Mouse (Mus musculus): ENCODE measurements at regions not wholly inside any gene's neighbourhood (a gene's known extent, or its start where the extent isn't known, plus 50 kb on each side); places are given as distances from the start of the nearest gene placed in this dataset.
A peak's percentile ranks its signal among the peaks of the same experiment; 100 is the strongest.

DNA sequence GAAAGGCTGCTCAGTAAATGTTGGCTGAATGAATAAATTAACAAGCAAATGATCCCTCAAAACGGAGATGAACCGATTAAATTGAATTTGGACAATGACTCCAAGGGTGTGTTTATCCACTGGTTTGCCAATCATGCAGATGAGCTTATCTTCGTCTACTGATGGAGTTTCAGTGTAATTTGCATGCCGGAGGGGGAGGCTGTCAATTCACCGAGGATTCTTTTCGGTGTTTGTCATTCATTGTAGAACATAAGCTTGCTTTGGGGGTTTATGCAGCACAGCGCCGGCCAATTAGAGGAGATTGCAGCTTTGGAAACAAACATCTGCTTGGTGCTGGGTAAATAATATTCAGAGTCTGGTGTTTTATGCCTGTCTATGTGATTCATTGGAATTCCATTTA lies 132.7 kb downstream of the Otoa start:
- DNase-seq (ENCODE audit: low spot score in 2 of 2), result no peak
- intact Hi-C loops (cut with DNase I), result no loop called here

DNA sequence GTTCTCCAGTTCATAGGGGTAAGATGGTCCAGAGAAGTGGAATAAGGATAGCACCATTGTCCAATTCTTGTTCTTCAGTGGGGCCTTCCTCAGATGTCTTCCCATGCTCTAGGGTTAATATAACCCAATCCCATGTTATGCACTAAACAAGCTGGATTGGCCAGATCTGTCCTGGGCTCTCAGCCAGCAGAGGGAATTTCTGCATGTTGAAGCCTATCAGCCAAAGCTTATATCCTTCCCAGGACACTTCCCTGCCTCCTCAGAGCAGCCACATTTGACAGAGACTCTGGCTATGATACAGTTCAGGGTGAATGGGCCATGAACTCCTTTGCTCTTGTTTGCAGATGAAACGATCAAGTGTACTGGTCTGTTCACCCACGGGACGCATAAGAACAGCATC lies 133.6 kb downstream of the Otoa start:
- DNase-seq (ENCODE audit: low spot score in 2 of 2), result no peak
- intact Hi-C loops (cut with DNase I), result loop anchor here (1.0 kb wide), 1 partner anchor 20 kb away; no protein-coding TSS in a partner anchor

DNA sequence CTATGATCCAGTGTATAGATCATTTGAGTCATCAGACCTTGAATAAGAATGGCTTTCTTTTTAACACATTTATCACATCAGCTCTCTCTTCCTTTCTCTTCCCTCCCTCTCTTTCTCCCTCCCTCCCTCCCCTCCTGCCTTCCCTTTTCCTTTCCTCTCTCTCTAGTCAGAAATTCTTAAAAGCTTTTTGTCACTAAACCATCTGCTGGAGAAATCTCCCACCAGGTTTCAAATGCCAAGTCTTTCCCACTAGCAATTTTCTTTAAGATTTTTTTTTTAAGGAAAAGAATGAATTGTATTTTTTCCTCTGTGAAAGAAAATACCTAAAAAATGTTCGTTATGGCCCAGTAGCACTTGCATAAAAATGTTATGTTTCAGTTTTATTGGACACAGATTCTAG lies 134.3 kb downstream of the Otoa start:
- intact Hi-C loops (cut with DNase I), result loop anchor here (1.0 kb wide), 1 partner anchor 20 kb away; no protein-coding TSS in a partner anchor
- peak in 1 of 2 experiments; percentile 75 for DNase-seq (ENCODE audit: low spot score in 2 of 2)

- DNase-seq (ENCODE audit: low spot score in 2 of 2), result no peak
- intact Hi-C loops (cut with DNase I), result no loop called here
Observed at GRCm38 (mm10) chr7:121218031-121218430, 136.6 kb downstream of the Otoa start.

- intact Hi-C loops (cut with DNase I), result loop anchor here (2.0 kb wide), 1 partner anchor 34 kb away; no protein-coding TSS in a partner anchor
- DNase-seq (ENCODE audit: low spot score in 2 of 2), result peak in 1 of 2 experiments; percentile 82
Observed at GRCm38 (mm10) chr7:121221158-121221557, 139.7 kb downstream of the Otoa start.

- intact Hi-C loops (cut with DNase I), result no loop called here
- DNase-seq (ENCODE audit: low spot score in 2 of 2), result no peak
Observed at GRCm38 (mm10) chr7:121231881-121232280, 150.4 kb downstream of the Otoa start.

GRCm38 (mm10) chr7:121234831-121235230 lies 153.4 kb downstream of the Otoa start:
- DNase-seq (ENCODE audit: low spot score in 2 of 2), result peak; percentile 57 to 94
- intact Hi-C loops (cut with DNase I), result loop anchor here (1.0 kb wide), 2 partner anchors 20 to 61 kb away; no protein-coding TSS in a partner anchor

DNA sequence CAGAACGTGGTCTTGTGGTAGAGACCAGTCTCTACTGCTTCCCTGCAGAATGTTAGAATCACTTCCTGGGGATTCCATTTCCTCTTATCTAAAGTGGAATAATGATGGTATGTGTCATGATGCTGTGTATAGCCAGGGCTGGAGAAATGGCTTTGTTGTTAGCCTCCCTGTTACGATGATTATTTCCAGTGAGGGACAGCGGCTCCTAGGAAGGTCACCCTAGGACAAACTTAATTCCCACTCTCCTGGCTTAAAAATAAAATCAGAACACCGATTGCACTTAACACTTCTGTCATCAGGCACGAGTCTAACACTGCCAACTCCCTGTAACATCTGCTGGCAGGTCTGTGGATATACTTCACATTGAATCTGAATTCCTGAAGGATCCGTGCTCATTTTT lies 151.9 kb upstream of the Hs3st2 start:
- DNase-seq (ENCODE audit: low spot score in 2 of 2), result peak in 1 of 2 experiments; percentile 41
- intact Hi-C loops (cut with DNase I), result loop anchor here (5.0 kb wide), 1 partner anchor 77 kb away; no protein-coding TSS in a partner anchor

- intact Hi-C loops (cut with DNase I), result no loop called here
- no peak for DNase-seq (ENCODE audit: low spot score in 2 of 2)
Observed at GRCm38 (mm10) chr7:121247845-121248244, 143.8 kb upstream of the Hs3st2 start.

DNA sequence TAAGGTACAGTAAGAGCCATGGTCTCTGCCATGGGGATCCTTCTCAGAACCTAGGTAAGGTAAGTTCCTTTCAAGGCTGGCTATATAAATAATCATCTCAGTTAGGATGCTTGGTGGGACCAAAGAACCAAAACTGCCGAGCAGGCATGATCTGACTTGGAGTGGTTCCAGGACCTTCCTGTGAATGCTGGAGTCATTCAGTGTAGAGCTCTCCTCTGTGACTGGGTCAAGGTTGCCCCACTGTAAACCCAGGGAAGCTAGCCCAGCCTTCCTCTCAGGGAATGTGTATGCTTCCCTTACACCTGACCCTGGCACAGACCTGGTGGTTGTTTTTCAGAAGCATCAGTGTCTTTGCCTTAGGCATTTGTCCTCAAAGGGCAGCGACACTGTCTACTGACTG lies 134.2 kb upstream of the Hs3st2 start:
- intact Hi-C loops (cut with DNase I), result loop anchor here (5.0 kb wide), 3 partner anchors 120 to 385 kb away; partner anchors contain the start of gene Hs3st2

DNA sequence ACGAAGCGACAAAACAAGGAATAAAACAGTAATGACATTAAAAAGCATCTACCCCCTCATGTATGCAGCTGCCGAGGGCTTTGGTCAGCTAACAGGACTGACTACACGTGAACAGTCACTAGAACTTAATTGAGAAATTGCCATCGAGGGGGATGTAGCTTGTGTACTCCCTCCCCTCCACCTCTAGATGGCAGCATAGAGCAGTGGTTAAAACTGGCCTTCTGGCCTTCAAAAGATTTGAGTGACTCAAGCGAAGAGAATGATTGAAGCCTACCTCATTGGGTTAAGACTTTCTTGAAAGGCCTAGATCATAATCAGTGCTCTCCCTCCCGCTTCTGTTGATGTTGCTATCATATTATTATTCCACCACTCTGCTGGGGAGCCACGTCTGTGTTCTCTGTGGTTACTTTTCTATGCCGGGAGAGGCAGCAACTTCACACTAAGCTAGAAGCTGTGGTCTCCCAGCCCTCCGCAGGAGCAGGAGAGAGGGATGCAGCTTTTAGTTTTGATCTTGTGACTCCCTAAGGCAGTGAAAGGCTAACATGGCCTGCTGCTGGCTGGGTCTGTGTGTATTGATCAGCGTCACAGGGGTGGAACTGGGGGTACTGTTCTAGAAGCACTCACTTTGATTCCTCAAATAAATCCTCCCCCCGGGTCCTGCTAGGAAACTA lies 132.7 kb upstream of the Hs3st2 start:
- intact Hi-C loops (cut with DNase I), result loop anchor here (1.0 to 5.0 kb wide), 4 partner anchors 118 to 383 kb away; partner anchors contain the start of gene Hs3st2
- peak in 1 of 2 experiments; percentile 35 for DNase-seq (ENCODE audit: low spot score in 2 of 2)

More for the DNA sequence above, 134.2 kb upstream of the Hs3st2 start:
- DNase-seq (ENCODE audit: low spot score in 2 of 2), result no peak

GRCm38 (mm10) chr7:121259497-121260009 lies 132.1 kb upstream of the Hs3st2 start:
- no peak for DNase-seq (ENCODE audit: low spot score in 2 of 2)
- intact Hi-C loops (cut with DNase I), result loop anchor here (1.0 to 5.0 kb wide), 4 partner anchors 118 to 383 kb away; partner anchors contain the start of gene Hs3st2

- intact Hi-C loops (cut with DNase I), result no loop called here
- no peak for DNase-seq (ENCODE audit: low spot score in 2 of 2)
Observed at GRCm38 (mm10) chr7:121269358-121269757, 122.3 kb upstream of the Hs3st2 start.

DNA sequence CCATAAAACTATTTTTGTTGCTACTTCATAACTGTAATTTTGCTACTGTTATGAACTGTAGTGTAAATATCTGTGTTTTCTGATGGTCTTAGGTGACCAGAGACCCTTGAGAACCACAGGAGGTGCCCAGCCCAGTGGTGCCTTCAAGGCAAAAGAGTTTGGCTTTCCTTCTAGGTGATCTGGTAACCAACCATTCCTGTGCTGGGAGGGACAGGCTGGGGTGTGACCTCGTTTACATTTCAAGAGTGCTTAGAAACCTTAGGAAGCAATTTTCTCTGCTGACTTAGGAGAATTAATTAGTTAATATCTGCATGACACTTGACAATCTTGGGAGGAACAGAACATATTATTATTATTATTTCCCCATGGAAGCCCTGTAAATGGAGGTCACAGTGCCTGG lies 111.1 kb upstream of the Hs3st2 start:
- intact Hi-C loops (cut with DNase I), result no loop called here
- no peak for DNase-seq (ENCODE audit: low spot score in 2 of 2)

DNA sequence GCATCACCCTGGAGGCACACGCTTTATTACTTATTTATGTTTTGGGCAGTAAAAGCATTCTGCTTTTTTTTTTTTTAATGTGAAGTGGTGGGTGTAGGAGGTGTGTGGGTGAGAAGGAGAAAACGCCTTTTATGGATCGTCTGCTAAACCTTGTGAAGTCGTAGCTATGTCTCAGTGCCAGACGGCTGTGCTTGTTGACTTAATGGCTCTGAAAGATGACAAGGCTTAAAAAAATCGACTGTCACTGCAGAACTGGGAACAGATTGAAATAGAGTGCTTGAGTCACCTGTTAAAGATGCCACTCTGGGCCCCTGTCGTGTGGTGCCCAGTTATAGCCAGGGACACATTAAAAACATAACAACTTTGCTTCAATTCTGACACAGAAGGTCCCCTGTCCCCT lies 109.5 kb upstream of the Hs3st2 start:
- peak; percentile 14 to 40 for DNase-seq (ENCODE audit: low spot score in 2 of 2)
- intact Hi-C loops (cut with DNase I), result no loop called here

GRCm38 (mm10) chr7:121289737-121290136 lies 101.9 kb upstream of the Hs3st2 start:
- peak; percentile 6 to 79 for DNase-seq (ENCODE audit: low spot score in 2 of 2)

GRCm38 (mm10) chr7:121296151-121296695 lies 95.4 kb upstream of the Hs3st2 start:
- intact Hi-C loops (cut with DNase I), result loop anchor here (1.0 kb wide), 1 partner anchor 62 kb away; no protein-coding TSS in a partner anchor
- DNase-seq (ENCODE audit: low spot score in 2 of 2), result peak; percentile 12 to 73

More at GRCm38 (mm10) chr7:121289737-121290136, 101.9 kb upstream of the Hs3st2 start:
- intact Hi-C loops (cut with DNase I), result no loop called here

GRCm38 (mm10) chr7:121312961-121313587 lies 78.6 kb upstream of the Hs3st2 start:
- intact Hi-C loops (cut with DNase I), result no loop called here
- DNase-seq (ENCODE audit: low spot score in 2 of 2), result no peak

DNA sequence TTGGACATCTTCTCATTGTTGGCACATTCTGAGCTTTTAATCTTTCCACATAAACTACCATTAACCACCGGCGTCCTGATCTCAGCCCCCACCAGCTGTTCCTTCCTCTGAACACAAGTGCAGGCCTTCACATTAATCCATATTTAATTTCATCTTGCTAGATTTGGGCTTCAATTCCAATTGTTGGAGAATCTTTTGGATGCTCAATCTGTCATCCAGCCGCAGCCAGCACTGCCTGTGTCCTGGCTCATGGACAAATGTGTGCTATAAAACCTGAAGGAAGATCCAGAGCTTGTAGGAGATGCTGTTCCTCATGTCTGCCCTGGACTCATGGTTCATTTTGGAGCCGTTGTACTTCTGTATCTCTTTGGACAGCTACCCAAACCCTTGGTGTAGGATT lies 77.1 kb upstream of the Hs3st2 start:
- intact Hi-C loops (cut with DNase I), result no loop called here
- DNase-seq (ENCODE audit: low spot score in 2 of 2), result peak in 1 of 2 experiments; percentile 37

- peak in 1 of 2 experiments; percentile 85 for DNase-seq (ENCODE audit: low spot score in 2 of 2)
- intact Hi-C loops (cut with DNase I), result no loop called here
Observed at GRCm38 (mm10) chr7:121329274-121329673, 62.4 kb upstream of the Hs3st2 start.

All from left cerebral cortex, postnatal 25 days (tissue).